Mouse (Mus musculus) liver, embryonic 14.5 days (tissue): ENCODE results near the gene Rhbdf2. TPM values are rescaled to one million over a fixed set of nuclear protein-coding genes. Genes with fewer than 3 reads are reported as not detected.
A peak's percentile ranks its signal among the peaks of the same experiment; 100 is the strongest.

ENCODE experiments used
- ATAC-seq: fragments of 200-750 bp; cut with Nextera tagmentation; 2 replicates; pipeline ENCODE4 v1.8.0; 2017; ENCODE audit warnings: moderate number of reproducible peaks, mild to moderate bottlenecking, moderate library complexity; ENCODE audit not compliant: insufficient read depth
- DNase-seq, 3 experiments: peaks; one replicate each; pipeline ENCODE4 v3.0.0-alpha.2; 2012 to 2013; ENCODE audit warnings: low read depth in 3 of 3, low spot score in 3 of 3
- H3K27ac ChIP-seq: fragments of 300-500 bp; sonication (generic); 2 replicates; pipeline ENCODE4 v1.5.1; 2014; ENCODE audit warnings: moderate library complexity, mild to moderate bottlenecking, control low read depth, inconsistent platforms
- H3K27me3 ChIP-seq: fragments of 300-500 bp; sonication (generic); 2 replicates; pipeline ENCODE4 v1.6.1; 2014; ENCODE audit warnings: mild to moderate bottlenecking, low read length, moderate library complexity; ENCODE audit not compliant: control insufficient read depth, insufficient read depth
- H3K36me3 ChIP-seq: fragments of 300-500 bp; sonication (generic); replicated peaks from 2 replicates; pipeline ENCODE4 v1.6.1; 2014; ENCODE audit warnings: low read depth; ENCODE audit not compliant: control insufficient read depth, insufficient read depth
- H3K4me1 ChIP-seq, 2 experiments: fragments of 200-500 bp in 1 of 2; fragments of 300-500 bp in 1 of 2; sonication (generic) in 1 of 2; replicated peaks; 2 replicates each; pipeline ENCODE4 v1.6.1; 2012 to 2014; ENCODE audit warnings: antibody characterized with exemption in 1 of 2, inconsistent platforms in 1 of 2, low read length in 1 of 2; ENCODE audit not compliant: control insufficient read depth in 2 of 2, insufficient read depth in 2 of 2
- H3K4me2 ChIP-seq: fragments of 300-500 bp; sonication (generic); 2 replicates; pipeline ENCODE4 v1.6.1; 2014; ENCODE audit warnings: low read depth, mild to moderate bottlenecking, control low read depth, moderate library complexity
- H3K4me3 ChIP-seq, 2 experiments: fragments of 200-500 bp in 1 of 2; fragments of 300-500 bp in 1 of 2; sonication (generic) in 1 of 2; 2 replicates each; pipeline ENCODE4 v1.5.1; 2012 to 2014; ENCODE audit warnings: low read depth in 2 of 2, low read length in 2 of 2, mild to moderate bottlenecking in 2 of 2, control low read depth in 1 of 2, inconsistent platforms in 1 of 2, moderate library complexity in 1 of 2; ENCODE audit not compliant: insufficient read depth in 1 of 2
- H3K9ac ChIP-seq: fragments of 300-500 bp; sonication (generic); replicated peaks from 2 replicates; pipeline ENCODE4 v1.6.1; 2014; ENCODE audit warnings: mild to moderate bottlenecking, control low read depth, moderate library complexity
- H3K9me3 ChIP-seq: fragments of 300-500 bp; sonication (generic); 2 replicates; pipeline ENCODE4 v1.6.1; 2016; ENCODE audit warnings: low read length, mixed read lengths; ENCODE audit not compliant: control insufficient read depth
- CTCF ChIP-seq: IDR thresholded peaks from 2 replicates; pipeline ENCODE4 v1.5.1; 2016; ENCODE audit warnings: antibody characterized with exemption, low read depth, control low read depth
- EP300 ChIP-seq: IDR thresholded peaks from 2 replicates; pipeline ENCODE4 v1.6.1; 2016; ENCODE audit warnings: antibody characterized with exemption, low read depth
- WGBS: fragments of 180-500 bp; shearing (Covaris S2); extraction: QIAGEN DNeasy Blood & Tissue Kit; methylation state at CpG from one replicate; pipeline ENCODE4 v1.1.7; 2014; ENCODE audit not compliant: insufficient replicate concordance; 5-methylcytosine and 5-hydroxymethylcytosine counted together
- polyA plus RNA-seq, 2 experiments: library from polyadenylated mRNA; depleted of rRNA in 1 of 2; stranded (reverse) in 1 of 2; unstranded in 1 of 2; fragments of >200 nt; fragmentation: Nextera tagmentation in 1 of 2; extraction: Ambion mirVana in 1 of 2; gene quantifications; 2 replicates each; pipeline versions ENCODE4 v1.2.1 to v1.2.3; 2012 to 2014

The Rhbdf2 gene
- polyA plus RNA-seq, 2 experiments: 3.8 to 8.3 TPM

GRCm38 (mm10) chr11:116598193-116598592, 28.6 kb downstream of the Rhbdf2 start:
- Histone ChIP-seq H3K9me3 (no peaks in the 10 kb centered on the region), H3K27me3 (no peaks in the 10 kb centered on the region), H3K9ac (no peak overlapping the region), H3K4me1 (no peaks in the 10 kb centered on the region), H3K4me2 (no peak overlapping the region), H3K36me3 (peaks cover 23% of the 10 kb centered on the region), H3K27ac (no peak overlapping the region), H3K4me3 (no peak overlapping the region)
- 87% methylated on average over 8 of the region's 8 CpGs for WGBS
- TF ChIP-seq EP300 (no peak), CTCF (no peak)
- DNase-seq (no peak), ATAC-seq (no peak)

GRCm38 (mm10) chr11:116596766-116597165, 30.1 kb downstream of the Rhbdf2 start:
- no peak overlapping the region for H3K4me2 ChIP-seq
- H3K4me3 ChIP-seq: no peak overlapping the region
- WGBS: 81% methylated on average over 19 of the region's 19 CpGs
- no peaks in the 10 kb centered on the region for H3K27me3 ChIP-seq
- H3K27ac ChIP-seq: no peak overlapping the region
- no peaks in the 10 kb centered on the region for H3K4me1 ChIP-seq
- DNase-seq: no peak
- no peak overlapping the region for H3K9ac ChIP-seq
- no peaks in the 10 kb centered on the region for H3K9me3 ChIP-seq
- no peak for ATAC-seq
- peaks cover 14% of the 10 kb centered on the region for H3K36me3 ChIP-seq
- no peak for TF ChIP-seq EP300
- no peak for TF ChIP-seq CTCF

DNA sequence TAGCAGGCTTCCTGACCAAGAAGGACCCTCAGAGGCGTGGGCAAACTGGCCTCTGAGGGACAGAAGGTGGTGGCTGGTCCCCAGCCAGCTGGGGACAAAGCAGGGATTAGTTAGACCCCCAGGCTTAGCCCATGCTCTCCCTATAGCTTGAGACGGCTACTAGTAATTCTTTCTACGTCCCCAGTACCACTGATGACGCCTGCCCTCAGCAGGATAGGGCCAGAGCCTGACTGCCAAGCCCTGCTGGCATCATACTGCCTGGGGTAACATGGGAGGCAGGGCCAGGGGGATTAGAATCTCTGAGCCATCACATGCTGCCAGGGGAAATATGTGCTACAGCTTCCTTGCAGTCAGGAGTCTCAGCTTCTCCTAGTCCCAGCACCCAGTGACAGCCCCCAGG, 33.5 kb downstream of the Rhbdf2 start:
- ATAC-seq (no peak), DNase-seq (no peak)
- Histone ChIP-seq H3K9me3 (no peaks in the 10 kb centered on the region), H3K4me3 (no peak overlapping the region), H3K36me3 (no peaks in the 10 kb centered on the region; the same call in 1 of the 2 replicates), H3K4me1 (peaks cover 4 to 8% of the 10 kb centered on the region in 2 experiments), H3K27ac (no peak overlapping the region), H3K27me3 (no peaks in the 10 kb centered on the region; the same call in 1 of the 2 replicates), H3K4me2 (no peak overlapping the region), H3K9ac (no peak overlapping the region)
- WGBS: 49% methylated on average over 4 of the region's 4 CpGs
- TF ChIP-seq CTCF: no peak
- TF ChIP-seq EP300: no peak

GRCm38 (mm10) chr11:116592428-116592827, 34.4 kb downstream of the Rhbdf2 start:
- Histone ChIP-seq H3K27ac (no peak overlapping the region), H3K36me3 (no peaks in the 10 kb centered on the region), H3K4me1 (peaks cover 4 to 8% of the 10 kb centered on the region in 2 experiments), H3K27me3 (peaks cover 8% of the 10 kb centered on the region), H3K4me2 (no peak overlapping the region), H3K9ac (no peak overlapping the region), H3K9me3 (no peaks in the 10 kb centered on the region), H3K4me3 (no peak overlapping the region)
- TF ChIP-seq EP300 (no peak), CTCF (peak; percentile 100)
- DNase-seq (peak; percentile 70 to 78 (median 74)), ATAC-seq (peak; percentile 60)

GRCm38 (mm10) chr11:116591621-116592020, 35.2 kb downstream of the Rhbdf2 start:
- H3K27ac ChIP-seq: no peak overlapping the region
- no peak for DNase-seq
- TF ChIP-seq EP300 (no peak), CTCF (no peak)
- H3K4me1 ChIP-seq: peaks cover 4 to 8% of the 10 kb centered on the region in 2 experiments
- no peak overlapping the region for H3K9ac ChIP-seq
- no peak for ATAC-seq
- H3K36me3 ChIP-seq: no peaks in the 10 kb centered on the region
- no peak overlapping the region for H3K4me3 ChIP-seq
- no peak overlapping the region for H3K4me2 ChIP-seq
- 60% methylated on average over 4 of the region's 4 CpGs for WGBS
- peaks cover 12% of the 10 kb centered on the region for H3K27me3 ChIP-seq
- H3K9me3 ChIP-seq: no peaks in the 10 kb centered on the region
